Mouse (Mus musculus) c-Kit-positive CD71-positive TER-119-negative erythroid progenitor cells, embryonic 14.5 days (primary cell): ENCODE measurements around the gene Tmem259.

Experiments
- DNase-seq: peaks from one replicate; pipeline ENCODE4 v3.0.0-alpha.2; 2013; ENCODE audit warnings: low read depth

Tmem259 gene

GRCm38 (mm10) chr10:79987771-79988505 lies 3.8 kb upstream of the Tmem259 start:
- no peak for DNase-seq

- peak; percentile 76 for DNase-seq
These were observed 2.8 kb upstream of the Tmem259 start for GRCm38 (mm10) chr10:79986963-79987362.

GRCm38 (mm10) chr10:79986232-79986878 lies 2.2 kb upstream of the Tmem259 start:
- DNase-seq: no peak

GRCm38 (mm10) chr10:79985334-79986231 lies 1.5 kb upstream of the Tmem259 start:
- DNase-seq: no peak

- DNase-seq: peak; percentile 99
These were observed 741 bp upstream of the Tmem259 start for GRCm38 (mm10) chr10:79984871-79985270.

- peak; percentile 66 for DNase-seq
These were observed 460 bp downstream of the Tmem259 start for GRCm38 (mm10) chr10:79983670-79984069.

GRCm38 (mm10) chr10:79983205-79983604 lies 925 bp downstream of the Tmem259 start:
- no peak for DNase-seq

- no peak for DNase-seq
These were observed 4.6 kb downstream of the Tmem259 start for GRCm38 (mm10) chr10:79979401-79980155.

GRCm38 (mm10) chr10:79978061-79978460 lies 6.1 kb downstream of the Tmem259 start:
- no peak for DNase-seq

GRCm38 (mm10) chr10:79977324-79977723 lies 6.8 kb downstream of the Tmem259 start:
- DNase-seq: no peak

GRCm38 (mm10) chr10:79976722-79977107 lies 7.4 kb downstream of the Tmem259 start:
- no peak for DNase-seq

GRCm38 (mm10) chr10:79976071-79976721 lies 7.9 kb downstream of the Tmem259 start:
- no peak for DNase-seq

- DNase-seq: no peak
These were observed 9.5 kb downstream of the Tmem259 start for GRCm38 (mm10) chr10:79974668-79975067.

- DNase-seq: no peak
These were observed 10.0 kb downstream of the Tmem259 start for GRCm38 (mm10) chr10:79974087-79974486.

- no peak for DNase-seq
These were observed 11.3 kb downstream of the Tmem259 start for GRCm38 (mm10) chr10:79972831-79973230.

GRCm38 (mm10) chr10:79971183-79971497 lies 13.0 kb downstream of the Tmem259 start:
- DNase-seq: no peak

- DNase-seq: no peak
These were observed 13.5 kb downstream of the Tmem259 start, which contains the start of gene Grin3b for GRCm38 (mm10) chr10:79970415-79971182. Gene Grin3b (plus strand): TSS chr10:79970715.

- DNase-seq: no peak
These were observed 15.0 kb downstream of the Tmem259 start for GRCm38 (mm10) chr10:79969124-79969568.

GRCm38 (mm10) chr10:79968181-79968580 lies 15.9 kb downstream of the Tmem259 start:
- DNase-seq: no peak

- no peak for DNase-seq
These were observed 17.2 kb downstream of the Tmem259 start for GRCm38 (mm10) chr10:79966886-79967400.
